Mouse (Mus musculus) midbrain, embryonic 10.5 days (tissue): ENCODE data around the gene Fam186a. TPM values are rescaled to one million over a fixed set of nuclear protein-coding genes. Genes with fewer than 3 reads are reported as not detected.
"Not testable (repeated sequence)": the region's sequence is repeated elsewhere in the genome, so short reads cannot be mapped to it uniquely, and the experiment has no call there.

Source experiments
- DNase-seq: peaks from one replicate; pipeline ENCODE4 v3.0.0-alpha.2; 2017; ENCODE audit warnings: low spot score
- H3K27ac ChIP-seq: fragments of 300-500 bp; sonication (generic); replicated peaks from 2 replicates; pipeline ENCODE4 v1.5.1; 2016; ENCODE audit warnings: mild to moderate bottlenecking
- H3K27me3 ChIP-seq: fragments of 300-500 bp; sonication (generic); 2 replicates; pipeline ENCODE4 v1.6.1; 2016; ENCODE audit warnings: low read depth, mild to moderate bottlenecking; ENCODE audit not compliant: poor library complexity, severe bottlenecking
- H3K36me3 ChIP-seq: fragments of 300-500 bp; sonication (generic); 2 replicates; pipeline ENCODE4 v1.6.1; 2016; ENCODE audit warnings: mild to moderate bottlenecking, moderate library complexity
- H3K4me1 ChIP-seq: fragments of 300-500 bp; sonication (generic); 2 replicates; pipeline ENCODE4 v1.6.1; 2016
- H3K4me3 ChIP-seq: fragments of 300-500 bp; sonication (generic); 2 replicates; pipeline ENCODE4 v1.5.1; 2016; ENCODE audit warnings: mild to moderate bottlenecking, moderate library complexity
- H3K9me3 ChIP-seq: fragments of 300-500 bp; sonication (generic); replicated peaks from 2 replicates; pipeline ENCODE4 v1.6.1; 2016; ENCODE audit warnings: mild to moderate bottlenecking
- WGBS: fragments of 180-500 bp; shearing (Covaris S2); methylation state at CpG from one replicate; pipeline ENCODE4 v1.1.7; 2016; 5-methylcytosine and 5-hydroxymethylcytosine counted together
- polyA plus RNA-seq: library from polyadenylated mRNA; unstranded; fragments of >200 nt; fragmentation: Nextera tagmentation; extraction: Ambion mirVana; gene quantifications from 2 replicates; pipeline ENCODE4 v1.2.1, GENCODE M21; 2016

The Fam186a gene
- polyA plus RNA-seq, 1 experiment from 2014 or later: not detected

GRCm38 (mm10) chr15:99970606-99971005, 3.7 kb upstream of the Fam186a start:
- H3K4me1 ChIP-seq: peaks cover 9% of the 10 kb centered on the region
- no peak for DNase-seq
- 94% methylated on average over 1 of the region's 1 CpGs for WGBS
- H3K9me3 ChIP-seq: no peaks in the 10 kb centered on the region
- no peak overlapping the region for H3K27ac ChIP-seq
- no peaks in the 10 kb centered on the region for H3K27me3 ChIP-seq
- H3K4me3 ChIP-seq: no peak overlapping the region
- H3K36me3 ChIP-seq: no peaks in the 10 kb centered on the region

DNA sequence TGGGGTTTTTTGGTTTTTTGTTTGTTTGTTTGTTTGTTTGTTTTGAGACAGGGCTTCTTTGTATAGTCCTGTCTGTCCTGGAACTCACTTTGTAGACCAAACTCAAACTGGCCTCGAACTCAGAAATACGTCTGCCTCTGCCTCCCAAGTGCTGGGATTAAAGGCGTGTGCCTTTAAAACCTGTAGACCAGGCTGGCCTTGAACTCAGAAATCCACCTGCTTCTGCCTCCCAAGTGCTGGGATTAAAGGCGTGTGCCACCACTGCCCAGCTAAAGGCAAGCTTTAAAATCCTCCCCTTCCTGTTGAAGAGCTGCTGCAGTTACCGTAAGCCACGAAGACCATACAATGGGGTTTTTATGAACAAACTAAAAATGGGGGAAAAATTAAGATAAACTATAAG, 2.9 kb upstream of the Fam186a start, which contains the start of gene Larp4:
TSS of gene Larp4 (plus strand) at position 301 of the 400 bp plus-strand sequence.
- WGBS: 89% methylated on average over 6 of the region's 6 CpGs
- not testable (repeated sequence) for H3K9me3 ChIP-seq, H3K4me1 ChIP-seq, H3K4me3 ChIP-seq, H3K36me3 ChIP-seq, H3K27me3 ChIP-seq, DNase-seq, H3K27ac ChIP-seq

- 91% methylated on average over 8 of the region's 8 CpGs for WGBS
Measured at GRCm38 (mm10) chr15:99965103-99965775, 1.6 kb downstream of the Fam186a start.

GRCm38 (mm10) chr15:99955324-99955723, 11.5 kb downstream of the Fam186a start:
- no peaks in the 10 kb centered on the region for H3K9me3 ChIP-seq
- no peak overlapping the region for H3K27ac ChIP-seq
- H3K4me3 ChIP-seq: no peak overlapping the region
- 88% methylated on average over 4 of the region's 4 CpGs for WGBS
- no peak for DNase-seq
- no peaks in the 10 kb centered on the region for H3K4me1 ChIP-seq
- H3K27me3 ChIP-seq: no peaks in the 10 kb centered on the region
- H3K36me3 ChIP-seq: no peaks in the 10 kb centered on the region

More at GRCm38 (mm10) chr15:99965103-99965775, 1.6 kb downstream of the Fam186a start:
- DNase-seq: no peak
- no peaks in the 10 kb centered on the region for H3K4me1 ChIP-seq
- no peaks in the 10 kb centered on the region for H3K9me3 ChIP-seq
- no peaks in the 10 kb centered on the region for H3K27me3 ChIP-seq
- no peak overlapping the region for H3K27ac ChIP-seq
- no peak overlapping the region for H3K4me3 ChIP-seq
- no peaks in the 10 kb centered on the region for H3K36me3 ChIP-seq

DNA sequence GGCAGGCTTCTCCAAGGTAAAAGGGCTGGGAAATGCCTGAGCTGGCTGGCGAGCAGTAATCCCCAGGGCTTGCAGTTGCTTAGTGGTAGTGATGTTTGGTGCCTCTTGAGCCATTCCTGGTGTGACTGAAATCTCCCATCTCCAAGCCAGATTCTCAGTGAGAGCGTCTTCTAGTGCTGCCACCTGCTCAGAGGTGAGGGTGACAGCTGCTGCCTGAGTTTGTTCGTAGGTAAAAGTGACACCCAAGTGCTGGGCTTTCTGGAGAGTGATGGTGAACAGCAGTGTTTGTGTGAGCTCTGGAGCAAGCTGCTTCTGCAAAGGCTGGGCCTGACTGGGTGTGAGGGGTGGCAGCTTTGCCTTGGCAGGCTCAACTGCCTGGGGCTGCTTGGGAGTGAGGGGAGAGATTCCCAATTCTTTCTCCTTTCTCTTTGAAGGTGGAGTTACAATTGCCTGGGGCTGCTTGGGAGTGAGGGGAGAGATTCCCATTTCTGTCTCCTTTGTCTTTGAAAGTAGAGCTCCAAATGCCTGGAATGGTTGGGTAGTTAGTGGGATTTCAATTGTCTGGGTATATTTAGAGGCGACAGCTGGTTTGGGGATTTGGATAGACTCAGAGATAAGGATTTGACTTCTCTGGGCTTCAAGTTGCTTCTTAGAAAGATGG, 25.8 kb downstream of the Fam186a start:
- 67% methylated on average over 4 of the region's 4 CpGs for WGBS
- peaks cover 18% of the 10 kb centered on the region for H3K4me1 ChIP-seq
- H3K4me3 ChIP-seq: no peak overlapping the region
- peaks cover 12% of the 10 kb centered on the region for H3K9me3 ChIP-seq
- H3K27me3 ChIP-seq: no peaks in the 10 kb centered on the region
- H3K27ac ChIP-seq: peak overlapping the region; percentile 72; the same call in 1 of the 2 replicates
- H3K36me3 ChIP-seq: 0 out of 2 replicates have a peak, but pooled peaks cover 5% of the 10 kb centered on the region
- DNase-seq: no peak

GRCm38 (mm10) chr15:99940426-99940825, 26.4 kb downstream of the Fam186a start:
- 0 out of 2 replicates have a peak overlapping the region, but pooled peaks have one; percentile 23 for H3K27ac ChIP-seq
- H3K27me3 ChIP-seq: no peaks in the 10 kb centered on the region
- peaks cover 18% of the 10 kb centered on the region for H3K4me1 ChIP-seq
- 0 out of 2 replicates have a peak, but pooled peaks cover 5% of the 10 kb centered on the region for H3K36me3 ChIP-seq
- H3K9me3 ChIP-seq: peaks cover 12% of the 10 kb centered on the region
- no peak overlapping the region for H3K4me3 ChIP-seq
- no peak for DNase-seq
- WGBS: 58% methylated on average over 2 of the region's 2 CpGs

DNA sequence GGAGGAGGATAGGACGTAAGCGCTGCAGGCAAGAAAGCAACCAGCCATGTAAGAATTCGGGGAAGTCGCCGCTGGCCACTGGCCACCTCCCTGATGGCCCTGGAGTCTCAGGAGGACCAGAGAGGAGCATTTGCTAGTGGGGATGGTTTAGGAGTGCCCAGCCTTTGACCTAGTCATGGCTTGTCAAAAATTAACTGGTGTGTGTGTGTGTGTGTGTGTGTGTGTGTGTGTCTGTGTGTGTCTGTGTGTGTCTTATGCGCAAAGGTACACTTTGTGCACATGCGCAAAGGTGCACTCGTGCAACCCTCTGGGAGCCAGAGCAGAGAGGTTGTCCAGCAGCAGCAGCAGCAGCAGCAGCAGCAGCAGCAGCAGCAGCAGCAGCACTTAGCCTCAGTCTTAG, 29.0 kb downstream of the Fam186a start:
- H3K9me3 ChIP-seq: no peaks in the 10 kb centered on the region
- no peaks in the 10 kb centered on the region for H3K27me3 ChIP-seq
- peaks cover 15% of the 10 kb centered on the region for H3K4me1 ChIP-seq
- H3K4me3 ChIP-seq: no peak overlapping the region
- no peaks in the 10 kb centered on the region for H3K36me3 ChIP-seq
- WGBS: 91% methylated on average over 8 of the region's 8 CpGs
- no peak overlapping the region for H3K27ac ChIP-seq
- no peak for DNase-seq

DNA sequence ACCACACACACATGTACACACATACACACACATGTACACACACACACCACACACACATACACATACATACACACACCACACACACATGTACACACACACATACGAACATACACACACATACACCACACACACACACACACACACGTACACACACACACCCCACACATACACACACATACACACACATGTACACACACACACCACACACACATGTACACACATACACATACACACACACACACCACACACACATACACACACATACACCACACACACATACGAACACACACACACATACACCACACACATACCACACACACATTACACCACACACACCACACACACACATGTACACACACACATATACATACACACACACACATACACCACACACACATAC, 30.2 kb downstream of the Fam186a start:
- H3K4me3 ChIP-seq: no peak overlapping the region
- H3K27ac ChIP-seq: no peak overlapping the region
- no peaks in the 10 kb centered on the region for H3K36me3 ChIP-seq
- no peaks in the 10 kb centered on the region for H3K9me3 ChIP-seq
- 92% methylated on average over 3 of the region's 3 CpGs for WGBS
- no peak for DNase-seq
- H3K4me1 ChIP-seq: peaks cover 11% of the 10 kb centered on the region
- no peaks in the 10 kb centered on the region for H3K27me3 ChIP-seq

DNA sequence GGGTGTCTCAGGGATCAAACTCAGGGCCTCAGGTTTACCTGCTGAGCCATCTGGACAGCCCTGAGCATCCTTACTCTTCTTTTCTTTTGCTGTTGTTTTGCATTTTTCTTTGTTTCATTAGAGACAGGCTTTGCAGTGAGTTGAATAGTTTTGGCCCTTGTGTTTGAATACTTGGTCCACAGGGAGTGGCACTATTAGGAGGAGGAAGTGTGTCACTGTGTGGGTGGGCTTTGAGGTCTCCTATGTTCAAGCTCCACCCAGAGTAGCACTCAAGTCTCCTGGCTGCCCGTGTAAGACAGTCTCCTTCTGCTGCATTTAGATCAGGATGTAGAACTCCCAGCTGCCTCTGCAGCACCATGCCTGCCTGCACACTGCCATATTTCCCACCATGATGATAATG, 32.4 kb downstream of the Fam186a start:
- Histone ChIP-seq H3K9me3 (no peaks in the 10 kb centered on the region), H3K27me3 (no peaks in the 10 kb centered on the region), H3K4me3 (no peak overlapping the region), H3K4me1 (no peaks in the 10 kb centered on the region), H3K36me3 (no peaks in the 10 kb centered on the region), H3K27ac (no peak overlapping the region)
- DNase-seq: no peak
- WGBS: 60% methylated on average over 1 of the region's 1 CpGs

DNA sequence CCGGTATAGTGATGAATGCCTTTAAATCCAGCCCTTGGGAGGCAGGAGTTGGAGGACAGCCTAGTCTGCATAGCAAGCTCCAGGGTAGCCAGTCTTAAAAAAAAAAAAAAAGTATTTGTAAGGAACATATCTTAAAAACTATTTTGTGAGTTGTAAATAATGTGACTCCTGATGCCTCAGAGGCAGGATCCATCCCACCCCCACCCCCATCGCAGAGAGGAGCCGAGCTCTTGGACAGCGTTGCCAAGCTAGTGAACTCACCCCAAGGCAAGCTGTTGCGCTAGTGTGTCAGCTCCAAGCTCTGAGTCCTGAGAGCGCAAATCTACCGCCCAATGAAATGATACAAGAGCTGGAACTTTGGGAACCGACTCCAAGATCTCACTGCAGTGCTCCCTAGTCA, 35.6 kb downstream of the Fam186a start:
- DNase-seq: no peak
- Histone ChIP-seq H3K27me3 (no peaks in the 10 kb centered on the region), H3K9me3 (no peaks in the 10 kb centered on the region), H3K36me3 (no peaks in the 10 kb centered on the region), H3K4me1 (no peaks in the 10 kb centered on the region), H3K27ac (no peak overlapping the region), H3K4me3 (no peak overlapping the region)
- 86% methylated on average over 8 of the region's 8 CpGs for WGBS

- Histone ChIP-seq H3K4me3 (no peak overlapping the region), H3K27me3 (no peaks in the 10 kb centered on the region), H3K9me3 (no peaks in the 10 kb centered on the region), H3K4me1 (no peaks in the 10 kb centered on the region), H3K27ac (no peak overlapping the region), H3K36me3 (no peaks in the 10 kb centered on the region)
- 89% methylated on average over 15 of the region's 15 CpGs for WGBS
- no peak for DNase-seq
Measured at GRCm38 (mm10) chr15:99919601-99920158, 47.2 kb downstream of the Fam186a start.

DNA sequence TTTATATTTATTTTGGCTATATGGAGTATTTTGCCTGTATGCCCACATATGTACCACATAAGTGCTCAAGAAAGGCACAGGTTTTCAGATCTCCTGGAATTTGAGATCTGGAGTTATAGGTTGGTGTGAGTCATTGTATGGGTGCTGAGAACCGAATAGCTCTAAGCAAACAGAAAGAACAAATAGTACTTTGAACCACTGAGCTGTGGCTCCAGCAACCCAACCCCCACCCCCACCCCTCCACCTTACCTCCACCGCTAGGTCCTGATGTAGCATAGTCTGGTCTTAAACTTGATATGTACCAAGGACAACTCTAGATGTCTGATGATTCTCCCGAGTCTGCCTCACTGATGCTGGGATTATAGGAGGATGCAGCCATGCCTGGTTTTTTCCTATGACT, 49.6 kb downstream of the Fam186a start:
- Histone ChIP-seq H3K27ac (no peak overlapping the region), H3K36me3 (no peaks in the 10 kb centered on the region), H3K9me3 (no peaks in the 10 kb centered on the region), H3K4me3 (no peak overlapping the region), H3K4me1 (no peaks in the 10 kb centered on the region), H3K27me3 (no peaks in the 10 kb centered on the region)
- WGBS: 84% methylated on average over 3 of the region's 3 CpGs
- no peak for DNase-seq

DNA sequence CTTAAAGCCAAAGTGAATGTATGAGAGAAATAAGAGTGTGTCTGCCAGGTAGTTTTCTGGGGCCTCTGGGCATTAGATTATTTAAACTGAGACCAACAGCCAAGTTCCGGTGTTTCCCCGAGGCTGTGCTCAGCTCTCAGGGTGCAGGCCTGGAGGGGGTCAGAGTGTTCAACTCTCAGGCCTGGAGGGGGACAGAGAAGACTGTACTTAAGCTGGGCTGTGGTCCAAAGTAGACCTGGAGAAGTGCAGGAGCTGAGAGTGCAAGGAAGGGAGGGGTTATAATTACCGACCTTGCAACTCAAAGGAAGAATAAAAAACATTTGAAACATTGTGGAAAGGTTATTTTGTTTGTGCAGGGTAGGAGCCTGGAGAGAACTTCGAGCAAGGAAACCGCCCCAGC, 52.2 kb downstream of the Fam186a start:
- DNase-seq: no peak
- no peaks in the 10 kb centered on the region for H3K36me3 ChIP-seq
- no peaks in the 10 kb centered on the region for H3K27me3 ChIP-seq
- H3K27ac ChIP-seq: no peak overlapping the region
- 79% methylated on average over 5 of the region's 5 CpGs for WGBS
- H3K4me3 ChIP-seq: no peak overlapping the region
- H3K4me1 ChIP-seq: no peaks in the 10 kb centered on the region
- no peaks in the 10 kb centered on the region for H3K9me3 ChIP-seq
